Mouse (Mus musculus): Measurements from ENCODE around the gene Pam16. TPM values are rescaled to one million over a fixed set of nuclear protein-coding genes. Genes with fewer than 3 reads are reported as not detected.

Gene Pam16
- 112 and 123 TPM in 2 replicates for polyA plus RNA-seq (2016; fragmentation: Nextera tagmentation; extraction: Ambion mirVana)

GRCm38 (mm10) chr16:4624481-4625110 lies at the start of gene Pam16:
Gene Pam16, minus strand, starts transcription at chr16:4624988.
- Histone ChIP-seq H3K27me3 (no peaks in the 10 kb centered on the region), H3K4me1 (peaks cover 21% of the 10 kb centered on the region), H3K4me3 (peak within 1 kb of the TSS; percentile 70), H3K4me2 (replicated peaks) (peak within 1 kb of the TSS; percentile 67), H3K27ac (replicated peaks) (peak within 1 kb of the TSS; percentile 81), H3K36me3 (peaks cover 16% of the 10 kb centered on the region; the same call in 1 of the 2 replicates), H3K9ac (replicated peaks) (peak within 1 kb of the TSS; percentile 75), H3K9me3 (no peaks in the 10 kb centered on the region)
- under 1% methylated on average over 56 of the region's 56 CpGs for WGBS
- ATAC-seq (ENCODE audit: low FRiP score, low read depth) = peak; percentile 89

- H3K27me3 ChIP-seq = no peaks in the 10 kb centered on the region
- H3K36me3 ChIP-seq = peaks cover 24% of the 10 kb centered on the region
- 85% methylated on average over 4 of the region's 4 CpGs for WGBS
- no peak overlapping the region for H3K27ac ChIP-seq (replicated peaks)
- no peak overlapping the region for H3K4me2 ChIP-seq (replicated peaks)
- no peak for ATAC-seq (ENCODE audit: low FRiP score, low read depth)
- H3K9ac ChIP-seq (replicated peaks) = no peak overlapping the region
- no peaks in the 10 kb centered on the region for H3K9me3 ChIP-seq
- no peak overlapping the region for H3K4me3 ChIP-seq
- peaks cover 8% of the 10 kb centered on the region for H3K4me1 ChIP-seq
Measured at GRCm38 (mm10) chr16:4674091-4674490, 49.3 kb upstream of the Pam16 start.

GRCm38 (mm10) chr16:4670317-4670716 lies 45.5 kb upstream of the Pam16 start:
- Histone ChIP-seq H3K9me3 (no peaks in the 10 kb centered on the region), H3K27me3 (no peaks in the 10 kb centered on the region), H3K4me1 (no peaks in the 10 kb centered on the region), H3K27ac (replicated peaks) (no peak overlapping the region), H3K4me2 (replicated peaks) (no peak overlapping the region), H3K9ac (replicated peaks) (no peak overlapping the region), H3K4me3 (no peak overlapping the region), H3K36me3 (peaks cover 26% of the 10 kb centered on the region)
- 83% methylated on average over 5 of the region's 5 CpGs for WGBS
- no peak for ATAC-seq (ENCODE audit: low FRiP score, low read depth)

GRCm38 (mm10) chr16:4667190-4667808 lies 42.5 kb upstream of the Pam16 start:
- Histone ChIP-seq H3K4me3 (no peak overlapping the region), H3K4me2 (replicated peaks) (no peak overlapping the region), H3K9ac (replicated peaks) (no peak overlapping the region), H3K36me3 (peaks cover 23% of the 10 kb centered on the region), H3K27ac (replicated peaks) (no peak overlapping the region), H3K9me3 (no peaks in the 10 kb centered on the region), H3K27me3 (no peaks in the 10 kb centered on the region), H3K4me1 (no peaks in the 10 kb centered on the region)
- ATAC-seq (ENCODE audit: low FRiP score, low read depth) = peak; percentile 70; the same call in 1 of the 2 replicates
- 29% methylated on average over 3 of the region's 3 CpGs for WGBS

- H3K36me3 ChIP-seq = peaks cover 28% of the 10 kb centered on the region
- no peak overlapping the region for H3K9ac ChIP-seq (replicated peaks)
- 93% methylated on average over 2 of the region's 2 CpGs for WGBS
- no peak overlapping the region for H3K4me2 ChIP-seq (replicated peaks)
- no peaks in the 10 kb centered on the region for H3K9me3 ChIP-seq
- no peak overlapping the region for H3K27ac ChIP-seq (replicated peaks)
- H3K4me1 ChIP-seq = no peaks in the 10 kb centered on the region
- H3K4me3 ChIP-seq = no peak overlapping the region
- no peak for ATAC-seq (ENCODE audit: low FRiP score, low read depth)
- no peaks in the 10 kb centered on the region for H3K27me3 ChIP-seq
Measured at GRCm38 (mm10) chr16:4665726-4666125, 40.9 kb upstream of the Pam16 start.

- H3K4me1 ChIP-seq = peaks cover 6% of the 10 kb centered on the region
- 86% methylated on average over 2 of the region's 2 CpGs for WGBS
- H3K9me3 ChIP-seq = no peaks in the 10 kb centered on the region
- H3K4me3 ChIP-seq = no peak overlapping the region
- H3K27ac ChIP-seq (replicated peaks) = no peak overlapping the region
- ATAC-seq (ENCODE audit: low FRiP score, low read depth) = no peak
- H3K27me3 ChIP-seq = no peaks in the 10 kb centered on the region
- no peak overlapping the region for H3K4me2 ChIP-seq (replicated peaks)
- H3K9ac ChIP-seq (replicated peaks) = no peak overlapping the region
- peaks cover 18% of the 10 kb centered on the region for H3K36me3 ChIP-seq
Measured at GRCm38 (mm10) chr16:4663806-4664205, 39.0 kb upstream of the Pam16 start.

GRCm38 (mm10) chr16:4661605-4662004 lies 36.8 kb upstream of the Pam16 start:
- peaks cover 8% of the 10 kb centered on the region; the same call in 1 of the 2 replicates for H3K36me3 ChIP-seq
- no peaks in the 10 kb centered on the region for H3K9me3 ChIP-seq
- ATAC-seq (ENCODE audit: low FRiP score, low read depth) = no peak
- no peak overlapping the region for H3K4me2 ChIP-seq (replicated peaks)
- no peak overlapping the region for H3K27ac ChIP-seq (replicated peaks)
- H3K4me3 ChIP-seq = no peak overlapping the region
- H3K9ac ChIP-seq (replicated peaks) = no peak overlapping the region
- no peaks in the 10 kb centered on the region for H3K27me3 ChIP-seq
- WGBS = 75% methylated on average over 2 of the region's 2 CpGs
- H3K4me1 ChIP-seq = peaks cover 10% of the 10 kb centered on the region

GRCm38 (mm10) chr16:4659326-4659725 lies 34.5 kb upstream of the Pam16 start:
- H3K4me2 ChIP-seq (replicated peaks) = no peak overlapping the region
- H3K27me3 ChIP-seq = no peaks in the 10 kb centered on the region
- 15% methylated on average over 2 of the region's 2 CpGs for WGBS
- H3K4me3 ChIP-seq = no peak overlapping the region
- H3K36me3 ChIP-seq = peaks cover 8% of the 10 kb centered on the region; the same call in 1 of the 2 replicates
- H3K9ac ChIP-seq (replicated peaks) = no peak overlapping the region
- no peaks in the 10 kb centered on the region for H3K9me3 ChIP-seq
- H3K4me1 ChIP-seq = peaks cover 28% of the 10 kb centered on the region
- ATAC-seq (ENCODE audit: low FRiP score, low read depth) = no peak
- 0 out of 2 replicates have a peak overlapping the region, but pooled peaks have one; percentile 15 for H3K27ac ChIP-seq (replicated peaks)

- H3K4me1 ChIP-seq = peaks cover 28% of the 10 kb centered on the region
- H3K4me2 ChIP-seq (replicated peaks) = 0 out of 2 replicates have a peak overlapping the region, but pooled peaks have one; percentile 4
- 0 out of 2 replicates have a peak overlapping the region, but pooled peaks have one; percentile 39 for H3K9ac ChIP-seq (replicated peaks)
- H3K27ac ChIP-seq (replicated peaks) = 0 out of 2 replicates have a peak overlapping the region, but pooled peaks have one; percentile 15
- peaks cover 12% of the 10 kb centered on the region for H3K36me3 ChIP-seq
- no peaks in the 10 kb centered on the region for H3K9me3 ChIP-seq
- no peak overlapping the region for H3K4me3 ChIP-seq
- ATAC-seq (ENCODE audit: low FRiP score, low read depth) = peak; percentile 21; the same call in 1 of the 2 replicates
- 22% methylated on average over 11 of the region's 11 CpGs for WGBS
- no peaks in the 10 kb centered on the region for H3K27me3 ChIP-seq
Measured at GRCm38 (mm10) chr16:4658781-4659245, 34.0 kb upstream of the Pam16 start.

- ATAC-seq (ENCODE audit: low FRiP score, low read depth) = no peak
- Histone ChIP-seq H3K9ac (replicated peaks) (no peak overlapping the region), H3K27ac (replicated peaks) (peak overlapping the region; percentile 60; the same call in 1 of the 2 replicates), H3K36me3 (peaks cover 21% of the 10 kb centered on the region), H3K4me2 (replicated peaks) (no peak overlapping the region), H3K4me1 (peaks cover 33% of the 10 kb centered on the region), H3K4me3 (no peak overlapping the region), H3K9me3 (no peaks in the 10 kb centered on the region), H3K27me3 (no peaks in the 10 kb centered on the region)
- WGBS = 66% methylated on average over 9 of the region's 9 CpGs
Measured at GRCm38 (mm10) chr16:4656571-4657081, 31.8 kb upstream of the Pam16 start.

GRCm38 (mm10) chr16:4655764-4656570 lies 31.2 kb upstream of the Pam16 start:
- peaks cover 34% of the 10 kb centered on the region for H3K4me1 ChIP-seq
- H3K27me3 ChIP-seq = no peaks in the 10 kb centered on the region
- ATAC-seq (ENCODE audit: low FRiP score, low read depth) = peak; percentile 73; the same call in 1 of the 2 replicates
- H3K4me2 ChIP-seq (replicated peaks) = no peak overlapping the region
- peaks cover 17% of the 10 kb centered on the region for H3K36me3 ChIP-seq
- no peaks in the 10 kb centered on the region for H3K9me3 ChIP-seq
- H3K4me3 ChIP-seq = no peak overlapping the region
- WGBS = 18% methylated on average over 11 of the region's 11 CpGs
- peak overlapping the region; percentile 60 for H3K27ac ChIP-seq (replicated peaks)
- peak overlapping the region; percentile 15; the same call in 1 of the 2 replicates for H3K9ac ChIP-seq (replicated peaks)
